Mouse (Mus musculus): ENCODE measurements around the gene Pbrm1.

GRCm38 (mm10) chr14:31025785-31026184 lies 6.8 kb downstream of the Pbrm1 start:
- TF ChIP-seq CTCF (IDR thresholded peaks at IDR 0.05; ENCODE audit: borderline replicate concordance, extremely low read depth, insufficient read depth, insufficient read length): no peak
- TF ChIP-seq POLR2A (IDR thresholded peaks at IDR 0.05; ENCODE audit: borderline replicate concordance, extremely low read depth, insufficient read depth, insufficient read length, poor library complexity, severe bottlenecking): no peak

Measured in brain, embryonic 14.5 days (tissue).